Mouse (Mus musculus): ENCODE results near the gene Odam. TPM values are rescaled to one million over a fixed set of nuclear protein-coding genes. Genes with fewer than 3 reads are reported as not detected.

Odam gene
- total RNA-seq (2021): not detected
- long read RNA-seq, experiment 1: 0 reads
- long read RNA-seq, experiment 2: 0 reads

GRCm38 (mm10) chr5:87884729-87885128 is at the start of gene Odam:
Gene Odam, plus strand, starts transcription at chr5:87885029.
- no peak for DNase-seq (ENCODE audit: low spot score in 2 of 2)

- no peak for DNase-seq (ENCODE audit: low spot score in 2 of 2)
Measured at GRCm38 (mm10) chr5:87855136-87855716, 29.6 kb upstream of the Odam start.

- no peak for DNase-seq (ENCODE audit: low spot score in 2 of 2)
Measured at GRCm38 (mm10) chr5:87870084-87870483, 14.7 kb upstream of the Odam start.

GRCm38 (mm10) chr5:87871423-87871822 is 13.4 kb upstream of the Odam start:
- peak in 1 of 2 experiments; percentile 18 for DNase-seq (ENCODE audit: low spot score in 2 of 2)

GRCm38 (mm10) chr5:87925372-87925771 is 40.5 kb downstream of the Odam start, which contains the start of gene Csn3:
Gene Csn3, plus strand, starts transcription at chr5:87925579.
- no peak for DNase-seq (ENCODE audit: low spot score in 2 of 2)

- no peak for DNase-seq (ENCODE audit: low spot score in 2 of 2)
Measured at GRCm38 (mm10) chr5:87931603-87932002, 46.8 kb downstream of the Odam start.

- DNase-seq (ENCODE audit: low spot score in 2 of 2): no peak
Measured at GRCm38 (mm10) chr5:87940752-87941151, 55.9 kb downstream of the Odam start.

- DNase-seq (ENCODE audit: low spot score in 2 of 2): no peak
Measured at GRCm38 (mm10) chr5:87942515-87942914, 57.7 kb downstream of the Odam start.

Other genes starting within 250 kb of the Odam start
- gene Csn1s1, start 218.8 kb upstream of the Odam start, total RNA-seq (2021): not detected
- not detected for gene Csn2, start 185.4 kb upstream of the Odam start, total RNA-seq (2021)
- not detected for gene Csn1s2a, start 110.5 kb upstream of the Odam start, total RNA-seq (2021)
- not detected for gene Csn1s2b, start 76.9 kb upstream of the Odam start, total RNA-seq (2021)
- gene Prr27, start 59.3 kb upstream of the Odam start, total RNA-seq (2021): not detected
- not detected for gene Csn3, start 40.5 kb downstream of the Odam start, total RNA-seq (2021)
- gene 2310003L06Rik, start 84.4 kb downstream of the Odam start, total RNA-seq (2021): not detected
- gene Gm28434, start 84.5 kb downstream of the Odam start, total RNA-seq (2021): not detected
- not detected for gene Cabs1, start 94.4 kb downstream of the Odam start, total RNA-seq (2021)
- not detected for gene Smr3a, start 117.5 kb downstream of the Odam start, total RNA-seq (2021)
- not detected for gene Smr2, start 201.5 kb downstream of the Odam start, total RNA-seq (2021)
- not detected for gene Gm11116, start 226.5 kb downstream of the Odam start, total RNA-seq (2021)